Mouse (Mus musculus) T-helper 2 cell (primary cell): ENCODE measurements around the gene Igsf6.

Experiments used
- in situ Hi-C: fragments of 300-600 bp; cut with MboI, MseI; formaldehyde crosslinking; loops from one replicate; pipeline ENCODE4 v1.15.1; 2025; ENCODE audit warnings: high pct_unique_total_duplicates

Gene Igsf6

GRCm38 (mm10) chr7:121074281-121074680 is at the start of gene Igsf6:
Gene Igsf6 (minus strand): TSS chr7:121074572.
- in situ Hi-C loops: no loop called here

GRCm38 (mm10) chr7:121120143-121120818 is 45.9 kb upstream of the Igsf6 start:
- in situ Hi-C loops: no loop called here

GRCm38 (mm10) chr7:121111762-121112161 is 37.4 kb upstream of the Igsf6 start:
- in situ Hi-C loops: loop anchor here (10.0 kb wide), 1 partner anchor 177 kb away; no protein-coding TSS in a partner anchor

- in situ Hi-C loops: loop anchor here (10.0 kb wide), 1 partner anchor 177 kb away; no protein-coding TSS in a partner anchor
These were observed 36.9 kb upstream of the Igsf6 start for GRCm38 (mm10) chr7:121111321-121111720.

GRCm38 (mm10) chr7:121107851-121108250 is 33.5 kb upstream of the Igsf6 start:
- in situ Hi-C loops: no loop called here

GRCm38 (mm10) chr7:121098614-121099389 is 24.4 kb upstream of the Igsf6 start:
- in situ Hi-C loops: no loop called here

GRCm38 (mm10) chr7:121093026-121093425 is 18.7 kb upstream of the Igsf6 start:
- in situ Hi-C loops: no loop called here

- in situ Hi-C loops: no loop called here
These were observed 16.4 kb upstream of the Igsf6 start for GRCm38 (mm10) chr7:121090748-121091147.

- in situ Hi-C loops: no loop called here
These were observed 14.4 kb upstream of the Igsf6 start for GRCm38 (mm10) chr7:121088745-121089144.

- in situ Hi-C loops: no loop called here
These were observed 11.1 kb upstream of the Igsf6 start for GRCm38 (mm10) chr7:121085500-121085899.

GRCm38 (mm10) chr7:121084840-121085453 is 10.6 kb upstream of the Igsf6 start:
- in situ Hi-C loops: no loop called here

GRCm38 (mm10) chr7:121082949-121083513 is 8.7 kb upstream of the Igsf6 start:
- in situ Hi-C loops: no loop called here

GRCm38 (mm10) chr7:121081816-121082215 is 7.4 kb upstream of the Igsf6 start:
- in situ Hi-C loops: no loop called here

GRCm38 (mm10) chr7:121081350-121081749 is 7.0 kb upstream of the Igsf6 start, which contains the start of gene Otoa:
Gene Otoa (plus strand): TSS chr7:121081650.
- in situ Hi-C loops: no loop called here

GRCm38 (mm10) chr7:121077829-121078228 is 3.5 kb upstream of the Igsf6 start:
- in situ Hi-C loops: no loop called here

GRCm38 (mm10) chr7:121077311-121077710 is 2.9 kb upstream of the Igsf6 start:
- in situ Hi-C loops: no loop called here

- in situ Hi-C loops: no loop called here
These were observed 1.0 kb upstream of the Igsf6 start for GRCm38 (mm10) chr7:121075416-121075815.

- in situ Hi-C loops: no loop called here
These were observed 529 bp upstream of the Igsf6 start for GRCm38 (mm10) chr7:121074801-121075400.

GRCm38 (mm10) chr7:121072506-121072905 is 1.9 kb downstream of the Igsf6 start:
- in situ Hi-C loops: no loop called here

GRCm38 (mm10) chr7:121071276-121071675 is 3.1 kb downstream of the Igsf6 start:
- in situ Hi-C loops: no loop called here

- in situ Hi-C loops: no loop called here
These were observed 10.1 kb downstream of the Igsf6 start for GRCm38 (mm10) chr7:121064309-121064708.
